Mouse (Mus musculus) CH12.LX (cell line): ENCODE data around the gene Scfd2. TPM values are rescaled to one million over a fixed set of nuclear protein-coding genes. Genes with fewer than 3 reads are reported as not detected.

ENCODE experiments used
- DNase-seq: peaks from one replicate; pipeline ENCODE4 v3.0.0-alpha.2; 2013; ENCODE audit errors: extremely low read depth
- H3K27ac ChIP-seq: 2 replicates; pipeline ENCODE4 v1.5.1; 2012; ENCODE audit warnings: low read depth, mild to moderate bottlenecking, control low read depth, moderate library complexity; ENCODE audit not compliant: insufficient read depth
- H3K27me3 ChIP-seq: replicated peaks from 2 replicates; pipeline ENCODE3; 2012; ENCODE audit warnings: inconsistent platforms
- H3K36me3 ChIP-seq, 2 experiments: replicated peaks in 1 of 2; 2 replicates each; pipeline versions ENCODE3 to v1.6.1; 2012; ENCODE audit warnings: inconsistent platforms in 1 of 2, low read length in 1 of 2, mild to moderate bottlenecking in 1 of 2, mixed read lengths in 1 of 2, moderate library complexity in 1 of 2; ENCODE audit not compliant: control insufficient read depth in 1 of 2, insufficient read depth in 1 of 2
- H3K4me1 ChIP-seq, 2 experiments: 2 replicates each; pipeline ENCODE4 v1.6.1; 2012; ENCODE audit warnings: inconsistent platforms in 1 of 2, moderate library complexity in 1 of 2; ENCODE audit not compliant: insufficient read depth in 2 of 2, control insufficient read depth in 1 of 2
- H3K4me2 ChIP-seq: 2 replicates; pipeline ENCODE4 v1.6.1; 2012; ENCODE audit warnings: low read depth, mild to moderate bottlenecking, control low read depth; ENCODE audit not compliant: poor library complexity, insufficient read depth, severe bottlenecking
- H3K4me3 ChIP-seq, 3 experiments: fragments of 150-350 bp in 1 of 3; sonication (generic) in 1 of 3; replicated peaks in 1 of 3; 2 replicates each; pipeline versions ENCODE3 to v1.5.1; 2011 to 2012; ENCODE audit warnings: low read depth in 2 of 3, low read length in 2 of 3, mild to moderate bottlenecking in 2 of 3, moderate library complexity in 2 of 3, control low read depth in 1 of 3, improper control_type of control experiment in 1 of 3, inconsistent platforms in 1 of 3, mixed read lengths in 1 of 3; ENCODE audit not compliant: poor library complexity in 1 of 3
- H3K79me2 ChIP-seq: replicated peaks from 2 replicates; pipeline ENCODE4 v1.6.1; 2012; ENCODE audit warnings: mild to moderate bottlenecking, moderate library complexity; ENCODE audit not compliant: control insufficient read depth, poor library complexity, insufficient read depth, severe bottlenecking; ENCODE audit errors: extremely low read depth
- H3K9ac ChIP-seq: 2 replicates; pipeline ENCODE4 v1.6.1; 2012; ENCODE audit warnings: low read depth, mild to moderate bottlenecking, control low read depth, moderate library complexity; ENCODE audit not compliant: insufficient read depth
- H3K9me3 ChIP-seq: replicated peaks from 2 replicates; pipeline ENCODE3; 2012; ENCODE audit warnings: low read length, inconsistent platforms, mixed read lengths
- BHLHE40 ChIP-seq: IDR thresholded peaks from 2 replicates; pipeline ENCODE4 v1.6.1; 2011; ENCODE audit warnings: mild to moderate bottlenecking, low read depth, low read length, improper control_type of control experiment
- CHD2 ChIP-seq: IDR thresholded peaks from 2 replicates; pipeline ENCODE4 v1.6.1; 2011; ENCODE audit warnings: low read length, improper control_type of control experiment
- E2F4 ChIP-seq: IDR thresholded peaks from 2 replicates; pipeline ENCODE4 v1.6.1; 2011; ENCODE audit warnings: low read depth, low read length, improper control_type of control experiment; ENCODE audit not compliant: insufficient replicate concordance
- ELF1 ChIP-seq: IDR thresholded peaks from 2 replicates; pipeline ENCODE4 v1.6.1; 2014; ENCODE audit warnings: low read depth, mild to moderate bottlenecking, inconsistent platforms, low read length, improper control_type of control experiment
- EP300 ChIP-seq: IDR thresholded peaks from 2 replicates; pipeline ENCODE4 v1.6.1; 2011; ENCODE audit warnings: low read length, improper control_type of control experiment
- ETS1 ChIP-seq: conservative IDR thresholded peaks from 2 replicates; pipeline ENCODE4 v1.6.1; 2012; ENCODE audit warnings: low read depth, mild to moderate bottlenecking, inconsistent platforms, low read length, improper control_type of control experiment, moderate library complexity
- HCFC1 ChIP-seq: IDR thresholded peaks from 2 replicates; pipeline ENCODE4 v1.6.1; 2012; ENCODE audit warnings: low read depth, mild to moderate bottlenecking, inconsistent platforms, low read length, improper control_type of control experiment
- IRF4 ChIP-seq: IDR thresholded peaks from 2 replicates; pipeline ENCODE4 v1.6.1; 2014; ENCODE audit warnings: low read depth, mild to moderate bottlenecking, inconsistent platforms, low read length, improper control_type of control experiment
- JUN ChIP-seq: IDR thresholded peaks from 2 replicates; pipeline ENCODE4 v1.6.1; 2011; ENCODE audit warnings: low read depth, mild to moderate bottlenecking, low read length, improper control_type of control experiment, moderate library complexity; ENCODE audit not compliant: insufficient read depth
- JUND ChIP-seq: conservative IDR thresholded peaks from 2 replicates; pipeline ENCODE4 v1.6.1; 2011; ENCODE audit warnings: low read depth, low read length, improper control_type of control experiment
- KAT2A ChIP-seq: IDR thresholded peaks from 2 replicates; pipeline ENCODE4 v1.6.1; 2012; ENCODE audit warnings: low read length, improper control_type of control experiment, inconsistent platforms; ENCODE audit not compliant: insufficient replicate concordance
- MAFK ChIP-seq: IDR thresholded peaks from 2 replicates; pipeline ENCODE4 v1.6.1; 2011; ENCODE audit warnings: low read length, improper control_type of control experiment; ENCODE audit not compliant: insufficient replicate concordance
- MAX ChIP-seq: IDR thresholded peaks from 2 replicates; pipeline ENCODE4 v1.6.1; 2011; ENCODE audit warnings: low read length, improper control_type of control experiment
- MAZ ChIP-seq: IDR thresholded peaks from 2 replicates; pipeline ENCODE4 v1.6.1; 2012; ENCODE audit warnings: low read depth, mild to moderate bottlenecking, inconsistent platforms, low read length, improper control_type of control experiment, moderate library complexity
- MXI1 ChIP-seq: IDR thresholded peaks from 2 replicates; pipeline ENCODE4 v1.6.1; 2011; ENCODE audit warnings: mild to moderate bottlenecking, low read depth, low read length, improper control_type of control experiment
- MYC ChIP-seq: IDR thresholded peaks from 2 replicates; pipeline ENCODE4 v1.6.1; 2011; ENCODE audit warnings: low read depth, mild to moderate bottlenecking, improper control_type of control experiment, low read length
- NELFE ChIP-seq: IDR thresholded peaks from 2 replicates; pipeline ENCODE4 v1.6.1; 2011; ENCODE audit warnings: low read depth, low read length, improper control_type of control experiment
- NRF1 ChIP-seq: IDR thresholded peaks from 2 replicates; pipeline ENCODE4 v1.6.1; 2014; ENCODE audit warnings: low read depth, mild to moderate bottlenecking, inconsistent platforms, low read length, improper control_type of control experiment, moderate library complexity
- POLR2A ChIP-seq: IDR thresholded peaks from 2 replicates; pipeline ENCODE4 v1.6.1; 2011; ENCODE audit warnings: low read depth, mild to moderate bottlenecking, improper control_type of control experiment, low read length
- POLR2AphosphoS2 ChIP-seq: IDR thresholded peaks from 2 replicates; pipeline ENCODE4 v1.6.1; 2011; ENCODE audit warnings: low read depth, low read length, improper control_type of control experiment
- RAD21 ChIP-seq: IDR thresholded peaks from 2 replicates; pipeline ENCODE4 v1.6.1; 2011; ENCODE audit warnings: low read depth, mild to moderate bottlenecking, low read length, improper control_type of control experiment, moderate library complexity
- RCOR1 ChIP-seq: conservative IDR thresholded peaks from 2 replicates; pipeline ENCODE4 v1.6.1; 2012; ENCODE audit warnings: low read depth, mild to moderate bottlenecking, inconsistent platforms, low read length, improper control_type of control experiment
- SIN3A ChIP-seq: IDR thresholded peaks from 2 replicates; pipeline ENCODE4 v1.6.1; 2012; ENCODE audit warnings: low read length, improper control_type of control experiment, inconsistent platforms
- SMC3 ChIP-seq: IDR thresholded peaks from 2 replicates; pipeline ENCODE4 v1.6.1; 2011; ENCODE audit warnings: low read depth, low read length, improper control_type of control experiment
- TBP ChIP-seq: conservative IDR thresholded peaks from 2 replicates; pipeline ENCODE4 v1.6.1; 2011; ENCODE audit warnings: low read depth, low read length, improper control_type of control experiment
- TCF12 ChIP-seq: IDR thresholded peaks from 2 replicates; pipeline ENCODE4 v1.6.1; 2014; ENCODE audit warnings: low read depth, mild to moderate bottlenecking, inconsistent platforms, low read length, improper control_type of control experiment
- UBTF ChIP-seq: IDR thresholded peaks from 2 replicates; pipeline ENCODE4 v1.6.1; 2012; ENCODE audit warnings: low read depth, mild to moderate bottlenecking, inconsistent platforms, low read length, improper control_type of control experiment, moderate library complexity
- USF1 ChIP-seq: IDR thresholded peaks from 2 replicates; pipeline ENCODE4 v1.6.1; 2014; ENCODE audit warnings: low read depth, mild to moderate bottlenecking, inconsistent platforms, low read length, improper control_type of control experiment
- USF2 ChIP-seq: conservative IDR thresholded peaks from 2 replicates; pipeline ENCODE4 v1.6.1; 2011; ENCODE audit warnings: low read depth, low read length, improper control_type of control experiment
- ZC3H11A ChIP-seq: IDR thresholded peaks from 2 replicates; pipeline ENCODE4 v1.6.1; 2012; ENCODE audit warnings: low read depth, mild to moderate bottlenecking, inconsistent platforms, low read length, improper control_type of control experiment
- ZKSCAN1 ChIP-seq: IDR thresholded peaks from 2 replicates; pipeline ENCODE4 v1.6.1; 2012; ENCODE audit warnings: low read depth, inconsistent platforms, low read length, improper control_type of control experiment, borderline replicate concordance
- ZMIZ1 ChIP-seq: IDR thresholded peaks from 2 replicates; pipeline ENCODE4 v1.6.1; 2012; ENCODE audit warnings: low read depth, mild to moderate bottlenecking, inconsistent platforms, low read length, improper control_type of control experiment
- ZNF384 ChIP-seq: IDR thresholded peaks from 2 replicates; pipeline ENCODE4 v1.6.1; 2012; ENCODE audit warnings: low read depth, low read length, improper control_type of control experiment, inconsistent platforms
- dilution Hi-C: fragments of 300-500 bp; cut with MboI; formaldehyde crosslinking; loops from 2 replicates; pipeline ENCODE4 v1.14.3; 2020; ENCODE audit warnings: low sequenced_read_pairs; ENCODE audit not compliant: extremely low pct_unique_long_range_greater_than_20kb, extremely low pct_ligation_motif_present
- in situ Hi-C: fragments of 300-500 bp; cut with MboI; formaldehyde crosslinking; loops from 3 replicates; pipeline ENCODE4 v1.14.3; 2019; ENCODE audit warnings: low sequenced_read_pairs, low pct_ligation_motif_present, low pct_unique_long_range_greater_than_20kb, mixed read lengths
- polyA plus RNA-seq: library from polyadenylated mRNA; unstranded; fragments of >175 nt; gene quantifications from 2 replicates; pipeline ENCODE4 v1.2.1, GENCODE M21; 2012; ENCODE audit warnings: low read depth; ENCODE audit not compliant: insufficient read length
- total RNA-seq, 2 experiments: library from RNA; depleted of rRNA; stranded (reverse); fragments of 300-350 nt in 1 of 2; fragments of >200 nt in 1 of 2; gene quantifications; 2 replicates each; pipeline ENCODE4 v1.2.3; 2012 to 2014

Scfd2 gene
- total and polyA plus RNA-seq, 3 experiments, result 13.2 to 18.0 (median 14.4) TPM

DNA sequence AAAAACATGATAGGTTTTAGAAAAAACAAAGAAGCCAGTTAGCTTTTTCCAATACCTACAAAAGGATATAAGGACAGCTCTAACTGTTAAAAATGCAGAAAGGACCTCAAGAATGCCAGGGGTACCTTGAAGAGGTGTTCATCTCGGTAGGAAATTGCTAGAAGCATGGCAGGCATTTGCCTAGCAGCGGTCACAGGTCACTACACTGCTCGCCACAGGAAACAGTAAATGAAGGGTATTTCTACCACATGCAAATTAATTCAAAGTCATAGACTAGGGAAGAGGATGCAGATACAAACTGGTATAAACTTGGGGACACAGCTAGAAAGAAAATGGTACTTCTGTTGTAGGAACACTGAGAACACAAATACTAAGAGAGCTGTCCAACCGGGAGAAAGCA lies 180.7 kb downstream of the Scfd2 start (continued):
- no peak for TF ChIP-seq USF1
- no peak for TF ChIP-seq TBP
- no peak for TF ChIP-seq MAZ
- TF ChIP-seq ZNF384, result no peak
- no peak for TF ChIP-seq KAT2A
- TF ChIP-seq ZKSCAN1, result no peak
- peak; percentile 87 for TF ChIP-seq MAFK
- no peak for TF ChIP-seq SMC3
- no peak for TF ChIP-seq UBTF

GRCm38 (mm10) chr5:74348079-74348870 lies 183.3 kb downstream of the Scfd2 start:
- Histone ChIP-seq H3K4me3 (peak overlapping the region in 2 of 3 experiments; percentile 2 to 29), H3K9me3 (no peaks in the 10 kb centered on the region), H3K36me3 (peaks cover 0 to 5% of the 10 kb centered on the region in 2 experiments), H3K79me2 (no peaks in the 10 kb centered on the region), H3K27me3 (peaks cover 8% of the 10 kb centered on the region), H3K4me1 (peaks cover 17 to 47% of the 10 kb centered on the region in 2 experiments), H3K27ac (peak overlapping the region; percentile 72), H3K9ac (no peak overlapping the region; the same call in 1 of the 2 replicates), H3K4me2 (peak overlapping the region; percentile 74)
- dilution Hi-C loops, result no loop called here
- peak; percentile 89 for DNase-seq
- in situ Hi-C loops, result no loop called here
- TF ChIP-seq MAZ (0 out of 2 replicates have a peak, but pooled peaks have one; percentile 35), EP300 (peak; percentile 70), USF1 (no peak), ELF1 (no peak; the same call in 1 of the 2 replicates), SIN3A (0 out of 2 replicates have a peak, but pooled peaks have one; percentile 14), UBTF (no peak), POLR2A (no peak), MYC (peak; percentile 56; the same call in 1 of the 2 replicates), TBP (0 out of 2 replicates have a peak, but pooled peaks have one; percentile 60), NRF1 (no peak), USF2 (no peak), ZNF384 (no peak), E2F4 (no peak), HCFC1 (peak; percentile 72), ZKSCAN1 (no peak), ETS1 (peak; percentile 20; the same call in 1 of the 2 replicates), NELFE (peak; percentile 50; the same call in 1 of the 2 replicates), RAD21 (no peak), JUN (no peak), RCOR1 (peak; percentile 75; the same call in 1 of the 2 replicates), ZC3H11A (no peak), BHLHE40 (peak; percentile 42; the same call in 1 of the 2 replicates), ZMIZ1 (peak; percentile 56; the same call in 1 of the 2 replicates), CHD2 (peak; percentile 53; the same call in 1 of the 2 replicates), MAFK (0 out of 2 replicates have a peak, but pooled peaks have one; percentile 36), POLR2AphosphoS2 (no peak), MAX (0 out of 2 replicates have a peak, but pooled peaks have one; percentile 26), TCF12 (0 out of 2 replicates have a peak, but pooled peaks have one; percentile 14), MXI1 (peak; percentile 67; the same call in 1 of the 2 replicates), JUND (peak; percentile 35; the same call in 1 of the 2 replicates), IRF4 (no peak; the same call in 1 of the 2 replicates)
